Mouse (Mus musculus) embryonic facial prominence, embryonic 15.5 days (tissue): Measurements from ENCODE around the gene Tubb4b. TPM values are rescaled to one million over a fixed set of nuclear protein-coding genes. Genes with fewer than 3 reads are reported as not detected.

Experiments used
- ATAC-seq: fragments of 200-750 bp; cut with Nextera tagmentation; 2 replicates; pipeline ENCODE4 v1.8.0; 2017; ENCODE audit warnings: low read depth, moderate TSS enrichment; ENCODE audit not compliant: insufficient number of reproducible peaks, low FRiP score, low TSS enrichment
- H3K27ac ChIP-seq: fragments of 300-500 bp; sonication (generic); replicated peaks from 2 replicates; pipeline ENCODE4 v1.5.1; 2015; ENCODE audit warnings: mild to moderate bottlenecking, inconsistent platforms
- H3K27me3 ChIP-seq: fragments of 300-500 bp; sonication (generic); 2 replicates; pipeline ENCODE4 v1.6.1; 2015; ENCODE audit warnings: inconsistent platforms
- H3K36me3 ChIP-seq: fragments of 300-500 bp; sonication (generic); 2 replicates; pipeline ENCODE4 v1.6.1; 2015; ENCODE audit warnings: mild to moderate bottlenecking, inconsistent platforms
- H3K4me1 ChIP-seq: fragments of 300-500 bp; sonication (generic); 2 replicates; pipeline ENCODE4 v1.6.1; 2015; ENCODE audit warnings: inconsistent platforms
- H3K4me2 ChIP-seq: fragments of 300-500 bp; sonication (generic); replicated peaks from 2 replicates; pipeline ENCODE4 v1.6.1; 2015; ENCODE audit warnings: mild to moderate bottlenecking, inconsistent platforms
- H3K4me3 ChIP-seq: fragments of 300-500 bp; sonication (generic); replicated peaks from 2 replicates; pipeline ENCODE4 v1.5.1; 2015; ENCODE audit warnings: mild to moderate bottlenecking, inconsistent platforms
- H3K9ac ChIP-seq: fragments of 300-500 bp; sonication (generic); 2 replicates; pipeline ENCODE4 v1.6.1; 2015; ENCODE audit warnings: inconsistent platforms
- H3K9me3 ChIP-seq: fragments of 300-500 bp; sonication (generic); replicated peaks from 2 replicates; pipeline ENCODE4 v1.6.1; 2016; ENCODE audit warnings: inconsistent platforms
- WGBS: fragments of 180-500 bp; shearing (Covaris S2); methylation state at CpG from one replicate; pipeline ENCODE4 v1.1.7; 2015; 5-methylcytosine and 5-hydroxymethylcytosine counted together
- polyA plus RNA-seq: library from polyadenylated mRNA; unstranded; fragments of >200 nt; fragmentation: Nextera tagmentation; extraction: Ambion mirVana; gene quantifications from 2 replicates; pipeline ENCODE4 v1.2.1, GENCODE M21; 2015

The Tubb4b gene
- polyA plus RNA-seq, 1 experiment from 2014 or later: 660 TPM

GRCm38 (mm10) chr2:25184496-25184895 lies 40.0 kb downstream of the Tubb4b start:
- Histone ChIP-seq H3K4me1 (peaks cover 38% of the 10 kb centered on the region), H3K4me3 (no peak overlapping the region), H3K9ac (no peak overlapping the region), H3K4me2 (no peak overlapping the region), H3K9me3 (no peaks in the 10 kb centered on the region), H3K27ac (no peak overlapping the region), H3K36me3 (no peaks in the 10 kb centered on the region), H3K27me3 (peaks cover 55% of the 10 kb centered on the region)
- WGBS: 91% methylated on average over 7 of the region's 7 CpGs
- no peak for ATAC-seq

GRCm38 (mm10) chr2:25183336-25183735 lies 41.2 kb downstream of the Tubb4b start:
- Histone ChIP-seq H3K4me2 (peak overlapping the region; percentile 42), H3K9me3 (no peaks in the 10 kb centered on the region), H3K9ac (no peak overlapping the region), H3K4me3 (peak overlapping the region; percentile 56; the same call in 1 of the 2 replicates), H3K27me3 (peaks cover 67% of the 10 kb centered on the region), H3K4me1 (peaks cover 45% of the 10 kb centered on the region), H3K36me3 (no peaks in the 10 kb centered on the region), H3K27ac (no peak overlapping the region)
- no peak for ATAC-seq
- WGBS: 66% methylated on average over 2 of the region's 2 CpGs

- Histone ChIP-seq H3K4me2 (peak overlapping the region; percentile 42), H3K9ac (no peak overlapping the region)
- ATAC-seq: no peak
Measured at GRCm38 (mm10) chr2:25182664-25183063, 41.8 kb downstream of the Tubb4b start.

GRCm38 (mm10) chr2:25181891-25182397 lies 42.6 kb downstream of the Tubb4b start:
- Histone ChIP-seq H3K4me1 (peaks cover 59% of the 10 kb centered on the region), H3K9me3 (no peaks in the 10 kb centered on the region), H3K9ac (0 out of 2 replicates have a peak overlapping the region, but pooled peaks have one; percentile 49), H3K4me2 (peak overlapping the region; percentile 84), H3K27me3 (peaks cover 81% of the 10 kb centered on the region), H3K27ac (peak overlapping the region; percentile 88), H3K36me3 (no peaks in the 10 kb centered on the region), H3K4me3 (peak overlapping the region; percentile 56)
- ATAC-seq: no peak
- WGBS: 2% methylated on average over 17 of the region's 17 CpGs

More at GRCm38 (mm10) chr2:25182664-25183063, 41.8 kb downstream of the Tubb4b start:
- 15% methylated on average over 6 of the region's 6 CpGs for WGBS
- Histone ChIP-seq H3K4me3 (peak overlapping the region; percentile 56), H3K36me3 (no peaks in the 10 kb centered on the region), H3K27ac (no peak overlapping the region), H3K9me3 (no peaks in the 10 kb centered on the region), H3K27me3 (peaks cover 73% of the 10 kb centered on the region), H3K4me1 (peaks cover 52% of the 10 kb centered on the region)

GRCm38 (mm10) chr2:25180973-25181890 lies 43.3 kb downstream of the Tubb4b start:
- H3K9me3 ChIP-seq: no peaks in the 10 kb centered on the region
- peak overlapping the region; percentile 88 for H3K27ac ChIP-seq
- peak overlapping the region; percentile 84 for H3K4me2 ChIP-seq
- no peaks in the 10 kb centered on the region for H3K36me3 ChIP-seq
- WGBS: under 1% methylated on average over 100 of the region's 100 CpGs
- ATAC-seq: peak; percentile 27
- peak overlapping the region; percentile 56 for H3K4me3 ChIP-seq
- peak overlapping the region; percentile 49 for H3K9ac ChIP-seq
- peaks cover 85% of the 10 kb centered on the region for H3K27me3 ChIP-seq
- H3K4me1 ChIP-seq: peaks cover 64% of the 10 kb centered on the region

- H3K4me3 ChIP-seq: peak within 1 kb of the TSS; percentile 56
- peak within 1 kb of the TSS; percentile 49 for H3K9ac ChIP-seq
- peak; percentile 81 for ATAC-seq
- WGBS: under 1% methylated on average over 35 of the region's 35 CpGs
- H3K4me2 ChIP-seq: peak within 1 kb of the TSS; percentile 84
- H3K27ac ChIP-seq: peak within 1 kb of the TSS; percentile 88
- H3K27me3 ChIP-seq: peaks cover 90% of the 10 kb centered on the region
- H3K9me3 ChIP-seq: no peaks in the 10 kb centered on the region
- H3K4me1 ChIP-seq: peaks cover 64% of the 10 kb centered on the region
- H3K36me3 ChIP-seq: no peaks in the 10 kb centered on the region
Measured at GRCm38 (mm10) chr2:25180478-25180903, 44.0 kb downstream of the Tubb4b start, which contains the start of gene Nrarp. TSS of gene Nrarp (plus strand) at chr2:25180758.

GRCm38 (mm10) chr2:25179566-25180217 lies 44.8 kb downstream of the Tubb4b start:
- H3K9me3 ChIP-seq: no peaks in the 10 kb centered on the region
- H3K4me1 ChIP-seq: peaks cover 59% of the 10 kb centered on the region
- H3K9ac ChIP-seq: no peak overlapping the region
- H3K27ac ChIP-seq: peak overlapping the region; percentile 88
- 33% methylated on average over 15 of the region's 15 CpGs for WGBS
- H3K27me3 ChIP-seq: peaks cover 83% of the 10 kb centered on the region
- peak overlapping the region; percentile 84 for H3K4me2 ChIP-seq
- H3K36me3 ChIP-seq: no peaks in the 10 kb centered on the region
- ATAC-seq: no peak
- peak overlapping the region; percentile 56 for H3K4me3 ChIP-seq

- H3K9ac ChIP-seq: no peak overlapping the region
- peaks cover 59% of the 10 kb centered on the region for H3K4me1 ChIP-seq
- H3K27ac ChIP-seq: peak overlapping the region; percentile 49; the same call in 1 of the 2 replicates
- H3K4me2 ChIP-seq: no peak overlapping the region
- WGBS: 23% methylated on average over 10 of the region's 10 CpGs
- H3K27me3 ChIP-seq: peaks cover 70% of the 10 kb centered on the region
- H3K4me3 ChIP-seq: no peak overlapping the region
- H3K9me3 ChIP-seq: no peaks in the 10 kb centered on the region
- no peaks in the 10 kb centered on the region for H3K36me3 ChIP-seq
- ATAC-seq: no peak
Measured at GRCm38 (mm10) chr2:25178285-25178972, 46.1 kb downstream of the Tubb4b start.

- no peak overlapping the region for H3K9ac ChIP-seq
- H3K9me3 ChIP-seq: no peaks in the 10 kb centered on the region
- H3K27ac ChIP-seq: peak overlapping the region; percentile 49
- WGBS: 11% methylated on average over 6 of the region's 6 CpGs
- peaks cover 64% of the 10 kb centered on the region for H3K27me3 ChIP-seq
- no peaks in the 10 kb centered on the region for H3K36me3 ChIP-seq
- H3K4me2 ChIP-seq: no peak overlapping the region
- no peak; the same call in 1 of the 2 replicates for ATAC-seq
- H3K4me3 ChIP-seq: no peak overlapping the region
- H3K4me1 ChIP-seq: peaks cover 62% of the 10 kb centered on the region
Measured at GRCm38 (mm10) chr2:25177685-25178084, 46.8 kb downstream of the Tubb4b start.

GRCm38 (mm10) chr2:25177076-25177475 lies 47.4 kb downstream of the Tubb4b start:
- WGBS: 35% methylated on average over 4 of the region's 4 CpGs
- Histone ChIP-seq H3K27me3 (peaks cover 60% of the 10 kb centered on the region), H3K27ac (peak overlapping the region; percentile 49), H3K9ac (no peak overlapping the region), H3K4me1 (peaks cover 66% of the 10 kb centered on the region), H3K4me3 (no peak overlapping the region), H3K9me3 (no peaks in the 10 kb centered on the region), H3K36me3 (no peaks in the 10 kb centered on the region), H3K4me2 (no peak overlapping the region)
- ATAC-seq: no peak
